Mouse (Mus musculus) hindbrain, embryonic 10.5 days (tissue): ENCODE measurements around the gene Gpc6. TPM values are rescaled to one million over a fixed set of nuclear protein-coding genes. Genes with fewer than 3 reads are reported as not detected.

Experiments
- DNase-seq: peaks from one replicate; pipeline ENCODE4 v3.0.0-alpha.2; 2017; ENCODE audit warnings: low spot score
- H3K27ac ChIP-seq: fragments of 300-500 bp; sonication (generic); 2 replicates; pipeline ENCODE4 v1.5.1; 2016; ENCODE audit warnings: mild to moderate bottlenecking, moderate library complexity
- H3K27me3 ChIP-seq: fragments of 300-500 bp; sonication (generic); 2 replicates; pipeline ENCODE4 v1.6.1; 2016; ENCODE audit warnings: mild to moderate bottlenecking; ENCODE audit not compliant: poor library complexity, insufficient read depth, severe bottlenecking
- H3K36me3 ChIP-seq: fragments of 300-500 bp; sonication (generic); 2 replicates; pipeline ENCODE4 v1.6.1; 2016; ENCODE audit warnings: mild to moderate bottlenecking, moderate library complexity
- H3K4me1 ChIP-seq: fragments of 300-500 bp; sonication (generic); replicated peaks from 2 replicates; pipeline ENCODE4 v1.6.1; 2016; ENCODE audit warnings: mild to moderate bottlenecking
- H3K4me3 ChIP-seq: fragments of 300-500 bp; sonication (generic); 2 replicates; pipeline ENCODE4 v1.5.1; 2016; ENCODE audit warnings: mild to moderate bottlenecking, moderate library complexity
- H3K9me3 ChIP-seq: fragments of 300-500 bp; sonication (generic); 2 replicates; pipeline ENCODE4 v1.6.1; 2016; ENCODE audit warnings: mild to moderate bottlenecking, moderate library complexity
- WGBS: fragments of 180-500 bp; shearing (Covaris S2); methylation state at CpG from one replicate; pipeline ENCODE4 v1.1.7; 2016; 5-methylcytosine and 5-hydroxymethylcytosine counted together
- polyA plus RNA-seq: library from polyadenylated mRNA; unstranded; fragments of >200 nt; fragmentation: Nextera tagmentation; extraction: Ambion mirVana; gene quantifications from 2 replicates; pipeline ENCODE4 v1.2.1, GENCODE M21; 2016

Gene Gpc6
- polyA plus RNA-seq, 1 experiment from 2014 or later: 34.3 TPM

- no peaks in the 10 kb centered on the region for H3K4me1 ChIP-seq
- no peak overlapping the region for H3K27ac ChIP-seq
- no peaks in the 10 kb centered on the region for H3K9me3 ChIP-seq
- no peaks in the 10 kb centered on the region for H3K27me3 ChIP-seq
- no peak overlapping the region for H3K4me3 ChIP-seq
- no peak for DNase-seq
- WGBS: 93% methylated on average over 7 of the region's 7 CpGs
- H3K36me3 ChIP-seq: no peaks in the 10 kb centered on the region
Measured at GRCm38 (mm10) chr14:117768697-117769096, 843.6 kb downstream of the Gpc6 start.

- Histone ChIP-seq H3K27ac (no peak overlapping the region), H3K4me1 (no peaks in the 10 kb centered on the region), H3K9me3 (no peaks in the 10 kb centered on the region), H3K36me3 (no peaks in the 10 kb centered on the region), H3K27me3 (no peaks in the 10 kb centered on the region), H3K4me3 (no peak overlapping the region)
- no peak for DNase-seq
- 66% methylated on average over 2 of the region's 2 CpGs for WGBS
Measured at GRCm38 (mm10) chr14:117773373-117773772, 848.3 kb downstream of the Gpc6 start.

- Histone ChIP-seq H3K4me3 (no peak overlapping the region), H3K4me1 (no peaks in the 10 kb centered on the region), H3K27ac (no peak overlapping the region), H3K36me3 (no peaks in the 10 kb centered on the region), H3K9me3 (no peaks in the 10 kb centered on the region), H3K27me3 (no peaks in the 10 kb centered on the region)
- no peak for DNase-seq
- WGBS: 90% methylated on average over 13 of the region's 13 CpGs
Measured at GRCm38 (mm10) chr14:117777866-117778500, 852.9 kb downstream of the Gpc6 start.

- H3K9me3 ChIP-seq: no peaks in the 10 kb centered on the region
- no peak overlapping the region for H3K4me3 ChIP-seq
- no peaks in the 10 kb centered on the region for H3K27me3 ChIP-seq
- H3K4me1 ChIP-seq: peaks cover 3% of the 10 kb centered on the region; the same call in 1 of the 2 replicates
- H3K27ac ChIP-seq: no peak overlapping the region
- WGBS: 84% methylated on average over 15 of the region's 15 CpGs
- DNase-seq: no peak
- no peaks in the 10 kb centered on the region for H3K36me3 ChIP-seq
Measured at GRCm38 (mm10) chr14:117778538-117779413, 853.7 kb downstream of the Gpc6 start.

- WGBS: 67% methylated on average over 5 of the region's 5 CpGs
- H3K27ac ChIP-seq: no peak overlapping the region
- H3K4me1 ChIP-seq: peaks cover 17% of the 10 kb centered on the region
- DNase-seq: no peak
- no peaks in the 10 kb centered on the region for H3K27me3 ChIP-seq
- H3K4me3 ChIP-seq: no peak overlapping the region
- no peaks in the 10 kb centered on the region for H3K9me3 ChIP-seq
- H3K36me3 ChIP-seq: no peaks in the 10 kb centered on the region
Measured at GRCm38 (mm10) chr14:117781724-117782123, 856.6 kb downstream of the Gpc6 start.

GRCm38 (mm10) chr14:117783671-117784262, 858.7 kb downstream of the Gpc6 start:
- DNase-seq: no peak
- 0 out of 2 replicates have a peak overlapping the region, but pooled peaks have one; percentile 41 for H3K27ac ChIP-seq
- 77% methylated on average over 8 of the region's 8 CpGs for WGBS
- no peaks in the 10 kb centered on the region for H3K36me3 ChIP-seq
- H3K4me1 ChIP-seq: peaks cover 20% of the 10 kb centered on the region
- H3K4me3 ChIP-seq: no peak overlapping the region
- no peaks in the 10 kb centered on the region for H3K27me3 ChIP-seq
- no peaks in the 10 kb centered on the region for H3K9me3 ChIP-seq

- Histone ChIP-seq H3K27me3 (no peaks in the 10 kb centered on the region), H3K4me1 (peaks cover 20% of the 10 kb centered on the region), H3K4me3 (no peak overlapping the region), H3K36me3 (no peaks in the 10 kb centered on the region), H3K27ac (no peak overlapping the region), H3K9me3 (no peaks in the 10 kb centered on the region)
- no peak for DNase-seq
- 90% methylated on average over 9 of the region's 9 CpGs for WGBS
Measured at GRCm38 (mm10) chr14:117784960-117785359, 859.8 kb downstream of the Gpc6 start.

GRCm38 (mm10) chr14:117785507-117786085, 860.5 kb downstream of the Gpc6 start:
- DNase-seq: no peak
- WGBS: 85% methylated on average over 15 of the region's 15 CpGs
- H3K4me1 ChIP-seq: peaks cover 20% of the 10 kb centered on the region
- no peak overlapping the region for H3K27ac ChIP-seq
- H3K36me3 ChIP-seq: no peaks in the 10 kb centered on the region
- no peak overlapping the region for H3K4me3 ChIP-seq
- H3K9me3 ChIP-seq: no peaks in the 10 kb centered on the region
- no peaks in the 10 kb centered on the region for H3K27me3 ChIP-seq

- no peak for DNase-seq
- Histone ChIP-seq H3K27ac (no peak overlapping the region), H3K4me3 (no peak overlapping the region), H3K27me3 (no peaks in the 10 kb centered on the region), H3K9me3 (no peaks in the 10 kb centered on the region), H3K36me3 (no peaks in the 10 kb centered on the region), H3K4me1 (peaks cover 20% of the 10 kb centered on the region)
- 51% methylated on average over 7 of the region's 7 CpGs for WGBS
Measured at GRCm38 (mm10) chr14:117786647-117787046, 861.5 kb downstream of the Gpc6 start.

- Histone ChIP-seq H3K9me3 (no peaks in the 10 kb centered on the region), H3K27ac (no peak overlapping the region), H3K36me3 (no peaks in the 10 kb centered on the region), H3K27me3 (no peaks in the 10 kb centered on the region), H3K4me1 (peaks cover 3% of the 10 kb centered on the region; the same call in 1 of the 2 replicates), H3K4me3 (no peak overlapping the region)
- DNase-seq: no peak
- WGBS: 86% methylated on average over 2 of the region's 2 CpGs
Measured at GRCm38 (mm10) chr14:117794874-117795273, 869.8 kb downstream of the Gpc6 start.

- DNase-seq: no peak
- H3K4me3 ChIP-seq: no peak overlapping the region
- 77% methylated on average over 5 of the region's 5 CpGs for WGBS
- no peaks in the 10 kb centered on the region for H3K36me3 ChIP-seq
- no peaks in the 10 kb centered on the region for H3K9me3 ChIP-seq
- no peak overlapping the region for H3K27ac ChIP-seq
- peaks cover 9% of the 10 kb centered on the region; the same call in 1 of the 2 replicates for H3K4me1 ChIP-seq
- no peaks in the 10 kb centered on the region for H3K27me3 ChIP-seq
Measured at GRCm38 (mm10) chr14:117796661-117797060, 871.5 kb downstream of the Gpc6 start.

GRCm38 (mm10) chr14:117800399-117800798, 875.3 kb downstream of the Gpc6 start:
- Histone ChIP-seq H3K27me3 (no peaks in the 10 kb centered on the region), H3K4me3 (no peak overlapping the region), H3K27ac (no peak overlapping the region), H3K9me3 (no peaks in the 10 kb centered on the region), H3K4me1 (peaks cover 9% of the 10 kb centered on the region; the same call in 1 of the 2 replicates), H3K36me3 (no peaks in the 10 kb centered on the region)
- 73% methylated on average over 5 of the region's 5 CpGs for WGBS
- DNase-seq: no peak
